Mouse (Mus musculus): Measurements from ENCODE around the gene Fgf10. TPM values are rescaled to one million over a fixed set of nuclear protein-coding genes. Genes with fewer than 3 reads are reported as not detected.
A peak's percentile ranks its signal among the peaks of the same experiment; 100 is the strongest.

Gene Fgf10
- polyA plus RNA-seq, 1 experiment from 2014 or later, result 5.1 TPM

DNA sequence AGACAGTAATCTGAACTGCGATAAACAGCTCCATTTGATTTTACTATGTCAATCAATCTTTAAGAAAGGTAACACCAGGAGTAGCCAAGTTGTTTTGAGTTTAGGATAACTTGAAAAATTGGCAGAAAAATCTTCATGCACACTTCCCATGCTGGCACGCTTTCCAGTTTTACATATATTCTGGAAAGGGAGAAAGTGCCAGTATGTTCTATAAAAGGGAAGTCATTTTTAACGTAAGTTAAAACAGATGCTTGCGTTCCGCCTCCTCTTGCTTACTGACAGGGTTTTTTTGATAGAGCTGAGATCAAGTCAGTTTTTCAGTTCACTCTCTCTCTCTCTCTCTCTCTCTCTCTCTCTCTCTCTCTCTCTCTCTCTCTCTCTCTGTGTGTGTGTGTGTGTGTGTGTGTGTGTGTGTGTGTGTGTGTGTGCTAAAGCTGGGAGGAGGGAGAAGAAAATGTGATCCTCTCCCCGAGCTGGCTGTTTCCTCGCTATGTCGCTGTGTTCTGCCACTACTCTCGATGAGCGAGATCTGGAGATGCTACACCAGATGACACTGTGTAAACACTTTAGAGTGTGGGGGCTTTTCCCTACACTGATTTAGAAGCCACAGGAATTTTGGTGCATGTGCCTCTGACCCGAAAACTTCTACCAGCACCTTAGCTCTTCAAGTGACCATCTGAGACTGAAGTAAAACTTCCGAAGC, 62.4 kb downstream of the Fgf10 start:
- H3K4me1 ChIP-seq, result no peaks in the 10 kb centered on the region
- H3K27me3 ChIP-seq, result no peaks in the 10 kb centered on the region
- ATAC-seq (replicated peaks; ENCODE audit: low FRiP score), result peak; percentile 71
- 39% methylated on average over 12 of the region's 12 CpGs for WGBS
- H3K27ac ChIP-seq, result no peak overlapping the region
- no peaks in the 10 kb centered on the region for H3K36me3 ChIP-seq
- peak overlapping the region; percentile 39 for H3K4me2 ChIP-seq
- no peak overlapping the region for H3K9ac ChIP-seq
- no peak overlapping the region for H3K4me3 ChIP-seq (replicated peaks)
- no peaks in the 10 kb centered on the region for H3K9me3 ChIP-seq (replicated peaks)

DNA sequence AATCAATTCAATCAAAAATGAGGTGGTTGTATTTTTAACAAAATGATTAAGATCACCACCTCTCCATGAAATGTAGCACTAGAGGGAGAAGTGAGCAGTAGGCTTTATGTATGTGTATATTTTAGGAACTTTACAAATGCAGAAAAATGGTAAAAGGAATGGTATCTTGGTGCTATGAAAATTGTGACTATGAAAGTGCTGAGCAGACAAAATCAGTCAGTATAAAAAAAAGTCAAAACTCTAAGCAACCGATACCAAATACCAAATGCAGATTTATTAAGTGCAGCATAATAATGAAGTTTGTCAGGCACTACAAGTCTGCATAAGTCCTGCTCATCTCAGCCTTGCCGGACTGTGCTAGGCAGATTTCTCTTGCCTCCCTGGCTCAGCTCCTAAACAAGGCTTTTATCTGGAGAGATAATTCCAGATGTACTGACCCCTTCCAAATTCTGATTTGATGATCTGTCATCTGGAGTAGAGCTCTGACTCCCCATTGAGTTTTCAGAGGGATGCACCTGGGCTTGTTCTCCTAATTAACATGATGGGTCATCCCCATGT, 70.3 kb downstream of the Fgf10 start:
- no peak overlapping the region for H3K4me2 ChIP-seq
- no peak for ATAC-seq (replicated peaks; ENCODE audit: low FRiP score)
- H3K36me3 ChIP-seq, result no peaks in the 10 kb centered on the region
- H3K4me1 ChIP-seq, result no peaks in the 10 kb centered on the region
- no peaks in the 10 kb centered on the region for H3K9me3 ChIP-seq (replicated peaks)
- no peak overlapping the region for H3K27ac ChIP-seq
- WGBS, result 74% methylated on average over 2 of the region's 2 CpGs
- H3K27me3 ChIP-seq, result no peaks in the 10 kb centered on the region
- H3K4me3 ChIP-seq (replicated peaks), result no peak overlapping the region
- H3K9ac ChIP-seq, result no peak overlapping the region

- Histone ChIP-seq H3K4me3 (replicated peaks) (no peak overlapping the region), H3K4me2 (no peak overlapping the region), H3K27ac (no peak overlapping the region), H3K9me3 (replicated peaks) (no peaks in the 10 kb centered on the region), H3K27me3 (no peaks in the 10 kb centered on the region), H3K4me1 (no peaks in the 10 kb centered on the region), H3K9ac (no peak overlapping the region), H3K36me3 (no peaks in the 10 kb centered on the region)
- 86% methylated on average over 4 of the region's 4 CpGs for WGBS
- no peak for ATAC-seq (replicated peaks; ENCODE audit: low FRiP score)
These were observed 73.2 kb downstream of the Fgf10 start for GRCm38 (mm10) chr13:118742788-118743187.

DNA sequence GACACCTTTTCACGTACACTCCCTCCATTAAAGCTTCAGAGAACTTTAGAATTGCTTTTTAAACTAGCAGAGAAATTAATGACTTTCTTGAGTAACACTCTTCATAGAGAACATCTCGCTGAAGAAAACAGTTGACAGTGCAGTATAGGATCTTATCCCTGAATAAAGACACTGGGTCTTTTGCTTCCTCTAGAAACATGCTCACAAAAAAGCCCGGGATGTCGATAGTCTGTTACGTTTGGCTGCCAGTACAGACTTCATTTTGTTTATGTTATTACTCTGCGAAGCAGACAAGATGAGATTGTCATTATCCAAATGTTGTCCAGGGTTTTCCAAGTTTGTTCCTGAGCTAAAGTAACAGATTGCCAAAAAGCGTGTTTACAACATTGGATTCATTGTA, 75.2 kb downstream of the Fgf10 start:
- Histone ChIP-seq H3K4me2 (no peak overlapping the region), H3K36me3 (no peaks in the 10 kb centered on the region), H3K4me3 (replicated peaks) (no peak overlapping the region), H3K4me1 (no peaks in the 10 kb centered on the region), H3K9ac (no peak overlapping the region), H3K27ac (no peak overlapping the region), H3K27me3 (no peaks in the 10 kb centered on the region), H3K9me3 (replicated peaks) (no peaks in the 10 kb centered on the region)
- ATAC-seq (replicated peaks; ENCODE audit: low FRiP score), result no peak
- WGBS, result 83% methylated on average over 7 of the region's 7 CpGs

- ATAC-seq (replicated peaks; ENCODE audit: low FRiP score), result peak; percentile 67; the same call in 1 of the 2 replicates
- 56% methylated on average over 4 of the region's 4 CpGs for WGBS
These were observed 76.8 kb downstream of the Fgf10 start for GRCm38 (mm10) chr13:118746427-118746826.

GRCm38 (mm10) chr13:118754024-118754423, 84.4 kb downstream of the Fgf10 start:
- ATAC-seq (replicated peaks; ENCODE audit: low FRiP score), result no peak
- Histone ChIP-seq H3K27ac (no peak overlapping the region), H3K4me2 (no peak overlapping the region), H3K9me3 (replicated peaks) (no peaks in the 10 kb centered on the region), H3K4me3 (replicated peaks) (no peak overlapping the region), H3K27me3 (no peaks in the 10 kb centered on the region), H3K36me3 (no peaks in the 10 kb centered on the region), H3K4me1 (no peaks in the 10 kb centered on the region), H3K9ac (no peak overlapping the region)
- WGBS, result 60% methylated on average over 4 of the region's 4 CpGs

More at GRCm38 (mm10) chr13:118746427-118746826, 76.8 kb downstream of the Fgf10 start:
- no peak overlapping the region for H3K27ac ChIP-seq
- no peak overlapping the region for H3K4me3 ChIP-seq (replicated peaks)
- no peaks in the 10 kb centered on the region for H3K4me1 ChIP-seq
- no peaks in the 10 kb centered on the region for H3K36me3 ChIP-seq
- no peaks in the 10 kb centered on the region for H3K9me3 ChIP-seq (replicated peaks)
- no peak overlapping the region for H3K4me2 ChIP-seq
- H3K9ac ChIP-seq, result no peak overlapping the region
- H3K27me3 ChIP-seq, result no peaks in the 10 kb centered on the region

- ATAC-seq (replicated peaks; ENCODE audit: low FRiP score), result no peak
These were observed 89.4 kb downstream of the Fgf10 start for GRCm38 (mm10) chr13:118759021-118759420.

GRCm38 (mm10) chr13:118762982-118763381, 93.4 kb downstream of the Fgf10 start:
- no peak overlapping the region for H3K4me2 ChIP-seq
- no peak overlapping the region for H3K9ac ChIP-seq
- ATAC-seq (replicated peaks; ENCODE audit: low FRiP score), result no peak
- no peaks in the 10 kb centered on the region for H3K27me3 ChIP-seq
- H3K4me3 ChIP-seq (replicated peaks), result no peak overlapping the region
- H3K9me3 ChIP-seq (replicated peaks), result no peaks in the 10 kb centered on the region
- no peaks in the 10 kb centered on the region for H3K36me3 ChIP-seq
- H3K27ac ChIP-seq, result no peak overlapping the region
- WGBS, result 92% methylated on average over 2 of the region's 2 CpGs
- H3K4me1 ChIP-seq, result no peaks in the 10 kb centered on the region

More at GRCm38 (mm10) chr13:118759021-118759420, 89.4 kb downstream of the Fgf10 start:
- no peak overlapping the region for H3K9ac ChIP-seq
- no peaks in the 10 kb centered on the region for H3K36me3 ChIP-seq
- H3K4me2 ChIP-seq, result no peak overlapping the region
- no peak overlapping the region for H3K27ac ChIP-seq
- H3K4me1 ChIP-seq, result no peaks in the 10 kb centered on the region
- H3K4me3 ChIP-seq (replicated peaks), result no peak overlapping the region
- H3K9me3 ChIP-seq (replicated peaks), result no peaks in the 10 kb centered on the region
- H3K27me3 ChIP-seq, result no peaks in the 10 kb centered on the region
- 24% methylated on average over 2 of the region's 2 CpGs for WGBS

DNA sequence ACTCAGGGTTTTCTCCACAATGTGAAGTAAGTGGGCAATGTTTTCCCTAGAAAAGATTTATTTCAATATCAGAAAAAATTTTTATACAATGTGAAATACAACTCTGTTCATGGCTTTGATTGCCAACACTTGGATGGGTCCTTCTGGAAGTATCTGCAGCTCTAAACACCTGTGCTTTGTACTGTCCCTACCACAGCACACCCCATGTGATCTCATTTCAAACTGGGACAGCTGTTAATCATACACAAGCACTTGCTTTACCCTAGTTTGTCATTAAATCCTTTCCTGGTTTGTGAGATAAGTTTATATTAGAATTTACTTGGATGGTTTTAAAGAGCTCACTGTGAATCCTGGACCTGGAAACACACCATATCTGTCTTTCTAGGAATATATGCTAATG, 102.6 kb downstream of the Fgf10 start:
- H3K4me3 ChIP-seq (replicated peaks), result no peak overlapping the region
- H3K9ac ChIP-seq, result no peak overlapping the region
- no peaks in the 10 kb centered on the region for H3K4me1 ChIP-seq
- H3K27me3 ChIP-seq, result no peaks in the 10 kb centered on the region
- no peak overlapping the region for H3K27ac ChIP-seq
- H3K36me3 ChIP-seq, result no peaks in the 10 kb centered on the region
- H3K9me3 ChIP-seq (replicated peaks), result no peaks in the 10 kb centered on the region
- peak; percentile 79 for ATAC-seq (replicated peaks; ENCODE audit: low FRiP score)
- H3K4me2 ChIP-seq, result no peak overlapping the region

GRCm38 (mm10) chr13:118775148-118775547, 105.6 kb downstream of the Fgf10 start:
- no peaks in the 10 kb centered on the region for H3K36me3 ChIP-seq
- WGBS, result 35% methylated on average over 1 of the region's 1 CpGs
- no peak overlapping the region for H3K4me2 ChIP-seq
- H3K27ac ChIP-seq, result no peak overlapping the region
- no peaks in the 10 kb centered on the region for H3K4me1 ChIP-seq
- H3K4me3 ChIP-seq (replicated peaks), result no peak overlapping the region
- no peak overlapping the region for H3K9ac ChIP-seq
- no peaks in the 10 kb centered on the region for H3K27me3 ChIP-seq
- no peak for ATAC-seq (replicated peaks; ENCODE audit: low FRiP score)
- H3K9me3 ChIP-seq (replicated peaks), result no peaks in the 10 kb centered on the region

- H3K36me3 ChIP-seq, result no peaks in the 10 kb centered on the region
- H3K27me3 ChIP-seq, result no peaks in the 10 kb centered on the region
- H3K27ac ChIP-seq, result no peak overlapping the region
- H3K4me1 ChIP-seq, result no peaks in the 10 kb centered on the region
- H3K9me3 ChIP-seq (replicated peaks), result no peaks in the 10 kb centered on the region
- WGBS, result 82% methylated on average over 2 of the region's 2 CpGs
- H3K4me2 ChIP-seq, result no peak overlapping the region
- H3K9ac ChIP-seq, result no peak overlapping the region
- H3K4me3 ChIP-seq (replicated peaks), result no peak overlapping the region
- no peak for ATAC-seq (replicated peaks; ENCODE audit: low FRiP score)
These were observed 109.6 kb downstream of the Fgf10 start for GRCm38 (mm10) chr13:118779161-118779560.

- no peak for ATAC-seq (replicated peaks; ENCODE audit: low FRiP score)
These were observed 122.2 kb downstream of the Fgf10 start for GRCm38 (mm10) chr13:118791753-118792152.

DNA sequence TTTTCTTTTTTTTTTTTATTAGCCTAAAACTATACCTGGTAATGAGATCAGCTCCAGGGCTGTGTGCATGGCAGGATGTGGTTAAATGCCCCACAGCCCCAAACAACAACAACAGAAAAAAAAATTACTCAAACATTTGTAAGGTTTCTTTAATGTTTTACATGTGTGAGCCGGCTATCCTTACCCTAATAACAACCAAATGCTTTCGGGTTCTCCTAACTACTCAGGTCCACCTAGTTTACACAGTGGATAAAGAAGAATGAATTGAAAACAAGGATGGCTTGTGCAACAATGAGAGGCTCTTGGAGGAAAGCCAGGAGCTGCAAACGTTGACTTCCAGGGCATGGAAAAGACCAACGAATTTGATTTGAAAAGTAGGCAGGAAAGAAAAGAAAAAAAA, 122.6 kb downstream of the Fgf10 start:
- 61% methylated on average over 4 of the region's 4 CpGs for WGBS
- Histone ChIP-seq H3K4me1 (no peaks in the 10 kb centered on the region), H3K36me3 (no peaks in the 10 kb centered on the region), H3K27ac (no peak overlapping the region), H3K4me3 (replicated peaks) (no peak overlapping the region), H3K9ac (no peak overlapping the region), H3K9me3 (replicated peaks) (no peaks in the 10 kb centered on the region), H3K4me2 (no peak overlapping the region), H3K27me3 (no peaks in the 10 kb centered on the region)
- no peak for ATAC-seq (replicated peaks; ENCODE audit: low FRiP score)

More at GRCm38 (mm10) chr13:118791753-118792152, 122.2 kb downstream of the Fgf10 start:
- Histone ChIP-seq H3K4me2 (no peak overlapping the region), H3K4me3 (replicated peaks) (no peak overlapping the region), H3K4me1 (no peaks in the 10 kb centered on the region), H3K9ac (no peak overlapping the region), H3K27me3 (no peaks in the 10 kb centered on the region), H3K27ac (no peak overlapping the region), H3K9me3 (replicated peaks) (no peaks in the 10 kb centered on the region), H3K36me3 (no peaks in the 10 kb centered on the region)
- WGBS, result 72% methylated on average over 4 of the region's 4 CpGs
